Mouse (Mus musculus) spleen, adult 12 weeks (tissue): ENCODE results near the gene Trank1.

Experiments
- DNase-seq: peaks from one replicate; pipeline ENCODE4 v3.0.0; 2022; ENCODE audit warnings: low spot score

The Trank1 gene

GRCm38 (mm10) chr9:111425113-111425512 lies 113.6 kb downstream of the Trank1 start:
- DNase-seq, result no peak

GRCm38 (mm10) chr9:111425952-111426351 lies 114.4 kb downstream of the Trank1 start:
- no peak for DNase-seq

DNA sequence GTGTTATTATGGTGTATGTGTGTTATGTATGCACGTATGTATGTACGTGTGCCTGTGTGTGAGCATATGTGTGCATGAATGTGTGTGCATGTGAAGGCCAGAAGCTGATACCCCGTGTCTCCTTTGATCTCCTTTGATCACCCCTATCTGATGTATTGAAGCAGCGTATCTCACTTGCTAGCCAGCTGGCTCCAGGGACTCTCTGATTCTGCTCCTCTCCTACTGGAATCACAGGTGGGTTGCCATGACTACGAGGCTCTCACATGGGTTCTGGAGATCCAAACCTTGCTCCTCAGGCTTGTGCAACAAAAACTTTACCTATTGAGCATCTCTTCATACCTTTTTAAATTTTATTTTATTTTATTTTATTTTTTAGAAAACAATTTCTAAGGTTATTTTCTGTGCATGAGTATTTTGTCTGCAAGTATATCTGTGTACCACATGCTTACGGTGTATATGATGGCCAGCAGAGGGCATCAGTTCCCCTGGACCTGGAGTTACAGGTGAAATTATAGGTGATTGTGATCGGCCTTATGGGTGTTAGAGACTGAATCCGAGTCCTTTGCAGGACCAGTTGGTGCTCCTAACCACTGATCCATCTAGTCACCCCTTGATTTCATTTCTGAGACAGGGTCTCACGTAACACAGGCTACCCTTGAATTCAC lies 116.5 kb downstream of the Trank1 start:
- no peak for DNase-seq

DNA sequence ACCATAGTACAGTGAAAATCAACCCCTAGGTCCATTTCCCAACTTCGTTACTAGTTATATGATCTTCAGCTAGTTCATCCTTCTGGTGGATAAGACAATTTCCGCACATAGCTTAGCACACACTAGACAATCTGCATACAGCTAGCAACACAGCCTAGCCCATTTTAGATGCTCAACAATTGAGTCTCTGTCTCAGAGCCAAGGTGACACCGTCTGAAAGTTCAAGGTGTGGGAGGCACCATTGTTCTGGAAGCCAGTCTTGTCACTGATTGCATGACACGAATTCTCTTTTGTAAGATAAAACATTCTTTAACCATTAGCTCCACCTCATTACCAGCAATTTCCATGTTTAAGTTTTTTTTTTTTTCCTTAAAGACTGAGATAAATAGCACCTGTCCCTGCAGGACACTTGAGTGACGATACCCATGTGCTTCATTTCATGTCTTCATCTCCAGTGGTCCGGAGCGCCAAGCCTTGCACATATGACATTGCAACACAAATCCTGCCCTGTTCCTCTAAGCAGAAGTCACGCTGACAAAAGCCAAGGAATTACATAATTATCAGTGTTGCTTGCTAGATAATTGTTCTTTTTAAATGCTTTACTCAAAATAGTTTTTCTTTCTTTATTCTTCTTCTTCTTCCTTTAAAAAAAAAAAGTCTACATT lies 117.3 kb downstream of the Trank1 start:
- DNase-seq, result no peak

- DNase-seq, result no peak
These were observed 117.8 kb downstream of the Trank1 start for GRCm38 (mm10) chr9:111429363-111429750.

DNA sequence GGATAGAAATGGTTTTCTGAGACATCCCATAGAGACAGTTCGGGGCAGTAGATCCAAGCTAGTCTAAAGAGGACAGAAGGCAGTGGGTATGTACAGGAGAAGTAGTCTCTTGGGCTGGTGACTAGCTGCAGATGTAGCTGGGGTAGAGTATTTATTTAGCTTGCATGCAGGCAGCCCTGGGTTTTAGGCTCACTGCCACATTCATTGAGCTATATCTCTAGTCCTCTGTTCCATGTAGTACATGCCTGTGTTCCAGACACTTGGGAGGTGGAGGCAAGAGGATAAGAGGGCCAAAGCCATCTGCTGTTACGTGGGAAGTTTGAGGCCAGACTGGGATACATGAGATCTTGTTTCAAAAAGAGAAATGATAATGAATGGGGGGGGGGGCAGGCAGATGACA lies 123.9 kb downstream of the Trank1 start:
- no peak for DNase-seq

DNA sequence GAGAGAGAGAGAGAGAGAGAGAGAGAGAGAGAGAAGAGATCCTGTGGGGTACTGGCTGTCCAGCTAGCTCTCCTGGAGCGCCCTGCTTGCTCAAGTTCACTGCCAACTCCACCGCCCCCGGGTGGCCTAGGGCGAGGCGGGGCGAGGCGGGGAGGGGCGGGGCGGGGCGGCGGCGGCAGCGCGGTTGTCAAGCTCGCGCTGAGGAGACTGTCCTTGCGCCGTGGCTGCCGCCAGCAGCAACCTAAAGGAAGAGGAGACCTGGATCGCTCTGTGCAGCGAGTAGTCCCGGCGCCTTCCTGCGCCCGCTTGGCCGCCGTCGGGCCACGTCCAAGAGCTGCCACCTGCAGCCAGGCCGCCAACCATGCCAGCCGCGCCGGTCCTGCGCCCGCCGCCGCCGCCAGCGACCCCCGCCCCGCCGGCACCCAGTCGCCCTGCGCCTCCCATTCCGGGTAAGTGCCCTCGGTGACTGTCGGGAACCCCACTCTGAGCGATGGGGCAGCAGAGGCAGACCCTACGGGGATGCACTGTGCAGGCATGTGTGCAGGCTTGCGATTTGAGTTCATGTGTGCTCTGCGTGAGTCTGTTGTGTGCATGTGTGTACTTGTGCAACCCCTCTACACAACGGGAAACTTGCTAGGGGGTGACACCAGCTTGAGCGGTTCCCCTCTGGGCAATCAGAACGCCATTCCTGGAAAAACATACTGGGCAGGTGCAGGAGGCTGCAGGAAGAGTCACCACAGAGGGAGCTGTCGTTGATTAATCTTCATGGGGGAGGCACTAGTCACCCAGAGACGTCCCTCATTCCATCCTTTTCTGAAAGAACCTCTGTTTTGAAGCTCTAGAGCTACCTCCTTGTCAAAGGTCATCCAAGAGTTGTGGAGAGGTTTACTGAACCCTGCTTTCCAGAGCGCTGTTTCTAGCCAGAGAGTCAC lies 127.6 kb downstream of the Trank1 start, which contains the start of gene Dclk3:
TSS of gene Dclk3 (plus strand) at position 178 of the 932 bp plus-strand sequence.
- no peak for DNase-seq

DNA sequence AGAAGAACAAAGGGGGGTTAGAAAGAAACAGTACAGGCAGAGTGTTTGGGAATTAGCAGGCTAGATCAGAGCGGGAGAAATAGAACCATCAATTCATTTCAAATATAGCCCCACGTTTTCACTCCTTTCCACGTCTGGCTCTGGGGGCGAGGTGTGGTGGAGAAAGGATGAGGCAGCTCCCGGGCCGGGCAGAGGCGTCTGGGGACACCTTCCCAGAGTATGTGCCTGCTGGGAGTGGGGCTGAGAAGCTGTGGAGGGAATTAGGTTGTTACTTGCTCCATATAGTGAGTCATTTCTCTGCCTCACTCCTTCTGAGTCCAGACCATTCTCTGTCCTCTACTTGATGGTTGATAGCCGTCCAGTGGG lies 128.3 kb downstream of the Trank1 start:
- no peak for DNase-seq

DNA sequence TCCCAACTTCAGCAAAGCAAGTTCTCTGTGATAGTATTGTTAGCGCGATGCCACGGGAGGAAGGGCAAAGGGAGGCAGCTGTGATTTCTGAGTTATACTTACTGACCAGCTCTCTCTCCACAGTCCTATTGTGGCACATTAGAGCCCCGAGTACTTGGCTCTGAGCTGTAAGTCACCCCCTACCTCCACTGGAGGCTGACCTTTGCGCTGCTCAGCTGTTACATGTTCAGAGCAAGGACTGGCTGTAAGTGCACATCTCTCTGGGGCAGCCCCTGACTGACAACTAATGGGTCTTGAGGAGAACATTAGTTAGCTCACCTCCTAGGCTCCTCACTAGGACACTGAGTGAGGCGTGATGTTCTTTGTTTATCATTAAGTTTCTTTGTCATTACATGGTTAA lies 128.9 kb downstream of the Trank1 start:
- DNase-seq, result no peak

DNA sequence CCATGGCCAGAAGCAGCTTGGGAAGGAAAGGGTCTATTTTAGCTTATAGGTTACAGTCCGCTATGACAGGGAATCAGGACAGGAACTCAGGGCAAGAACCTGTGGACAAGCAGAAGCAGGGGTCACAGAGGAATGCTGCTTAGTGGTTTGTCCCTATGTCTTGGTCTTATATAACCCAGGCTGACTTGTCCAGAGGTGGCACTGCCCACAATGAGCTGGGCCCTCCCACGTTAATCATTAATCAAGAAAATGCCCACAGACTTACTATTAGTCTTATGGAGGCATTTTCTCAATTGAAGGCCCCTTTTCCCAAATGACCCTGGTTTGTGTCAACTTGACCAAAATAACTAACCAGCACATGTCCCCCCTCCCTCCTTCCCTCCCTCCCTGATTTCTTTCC lies 129.6 kb downstream of the Trank1 start:
- no peak for DNase-seq
